Mouse (Mus musculus) spleen, postnatal 4 days (tissue): ENCODE measurements around the gene Tcp11l1.

Experiments used
- DNase-seq, 2 experiments: peaks; one replicate each; pipeline ENCODE4 v3.0.0; 2022; ENCODE audit warnings: low spot score in 2 of 2

The Tcp11l1 gene

GRCm38 (mm10) chr2:104711585-104712485, at the start of gene Tcp11l1:
TSS of gene Tcp11l1 (minus strand) at chr2:104712169.
- peak; percentile 22 to 73 for DNase-seq

- DNase-seq, result no peak
Measured at GRCm38 (mm10) chr2:104750611-104751010, 38.6 kb upstream of the Tcp11l1 start.

- DNase-seq, result no peak
Measured at GRCm38 (mm10) chr2:104748652-104749183, 36.7 kb upstream of the Tcp11l1 start.

- DNase-seq, result no peak
Measured at GRCm38 (mm10) chr2:104746251-104746650, 34.3 kb upstream of the Tcp11l1 start.

- DNase-seq, result no peak
Measured at GRCm38 (mm10) chr2:104743971-104744370, 32.0 kb upstream of the Tcp11l1 start.

- no peak for DNase-seq
Measured at GRCm38 (mm10) chr2:104743160-104743559, 31.2 kb upstream of the Tcp11l1 start.

- peak; percentile 84 to 92 for DNase-seq
Measured at GRCm38 (mm10) chr2:104742741-104743064, 30.7 kb upstream of the Tcp11l1 start, which contains the start of gene Depdc7. TSS of gene Depdc7 (minus strand) at chr2:104742878.

GRCm38 (mm10) chr2:104741896-104742740, 30.1 kb upstream of the Tcp11l1 start:
- DNase-seq, result no peak

- DNase-seq, result no peak
Measured at GRCm38 (mm10) chr2:104741015-104741758, 29.2 kb upstream of the Tcp11l1 start.

- no peak for DNase-seq
Measured at GRCm38 (mm10) chr2:104740248-104740949, 28.4 kb upstream of the Tcp11l1 start.

- DNase-seq, result no peak
Measured at GRCm38 (mm10) chr2:104739691-104740090, 27.7 kb upstream of the Tcp11l1 start.

- DNase-seq, result no peak
Measured at GRCm38 (mm10) chr2:104736241-104736640, 24.3 kb upstream of the Tcp11l1 start.

- no peak for DNase-seq
Measured at GRCm38 (mm10) chr2:104732562-104733256, 20.7 kb upstream of the Tcp11l1 start.

- DNase-seq, result no peak
Measured at GRCm38 (mm10) chr2:104732033-104732444, 20.1 kb upstream of the Tcp11l1 start.

- no peak for DNase-seq
Measured at GRCm38 (mm10) chr2:104727369-104727768, 15.4 kb upstream of the Tcp11l1 start.

GRCm38 (mm10) chr2:104722021-104722420, 10.1 kb upstream of the Tcp11l1 start:
- no peak for DNase-seq

- DNase-seq, result no peak
Measured at GRCm38 (mm10) chr2:104717827-104718226, 5.9 kb upstream of the Tcp11l1 start.

GRCm38 (mm10) chr2:104717231-104717735, 5.3 kb upstream of the Tcp11l1 start:
- DNase-seq, result peak in 1 of 2 experiments; percentile 43

GRCm38 (mm10) chr2:104716279-104716678, 4.3 kb upstream of the Tcp11l1 start, which contains the start of gene Pin1rt1:
TSS of gene Pin1rt1 (minus strand) at chr2:104716379.
- DNase-seq, result no peak

GRCm38 (mm10) chr2:104714254-104714691, 2.3 kb upstream of the Tcp11l1 start:
- peak in 1 of 2 experiments; percentile 57 for DNase-seq
